Mouse (Mus musculus): ENCODE results near the gene Casq2. TPM values are rescaled to one million over a fixed set of nuclear protein-coding genes. Genes with fewer than 3 reads are reported as not detected.

Casq2 gene
- polyA plus RNA-seq, 1 experiment from 2014 or later: 5.2 TPM

DNA sequence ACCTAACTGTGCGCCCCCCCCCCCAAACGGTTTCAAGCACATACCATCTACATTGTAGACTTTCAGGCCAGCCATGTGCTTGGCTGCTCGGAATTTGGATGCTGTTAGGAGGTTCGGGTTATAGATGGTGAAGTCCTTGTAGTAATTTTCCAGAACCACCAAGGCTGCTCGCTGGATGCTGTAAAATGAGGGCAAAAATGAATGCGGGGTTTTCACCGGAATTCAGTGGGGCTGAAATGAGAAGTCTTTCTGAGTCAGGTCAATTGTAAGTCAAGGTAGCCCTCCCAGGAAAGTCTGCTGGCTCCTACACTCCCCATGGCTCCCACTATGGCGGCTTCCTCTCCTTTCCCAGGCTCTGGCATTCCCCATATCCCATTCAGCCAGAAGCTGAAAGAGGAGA is 80.6 kb downstream of the Casq2 start:
- ATAC-seq (ENCODE audit: insufficient number of reproducible peaks, insufficient read depth, low FRiP score, low TSS enrichment, low read depth): no peak
- H3K4me1 ChIP-seq: peaks cover 42% of the 10 kb centered on the region

DNA sequence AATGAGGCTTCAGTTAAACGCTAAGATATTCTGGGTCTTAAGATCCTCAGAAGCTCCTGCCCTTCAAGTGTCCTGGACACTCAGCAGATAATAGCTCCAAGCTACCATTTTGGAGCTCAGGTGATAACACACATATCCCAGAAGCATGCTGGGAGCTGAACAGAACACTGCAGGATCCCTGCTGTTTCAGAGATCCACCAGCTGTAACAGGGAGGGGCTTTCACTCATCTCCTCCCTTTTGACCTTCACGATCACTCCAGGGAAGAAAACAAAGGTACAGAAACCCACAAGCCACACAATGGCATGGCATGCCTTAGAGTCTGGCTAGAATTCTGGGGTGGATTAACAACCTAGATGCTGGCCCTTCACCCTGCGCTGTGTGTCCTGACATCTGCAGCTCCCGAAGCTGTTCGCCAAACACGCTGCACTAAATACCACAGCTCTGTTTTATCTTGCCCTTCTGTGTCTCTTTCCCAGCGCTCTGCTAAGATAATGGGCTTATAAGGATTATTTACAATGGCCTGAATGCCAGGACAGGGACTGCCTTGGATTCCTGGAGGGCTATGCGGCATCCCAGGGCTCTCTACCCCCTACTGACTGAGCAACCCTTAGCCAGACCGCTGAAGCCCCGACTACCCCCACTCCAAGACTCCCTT is 81.5 kb downstream of the Casq2 start:
- ATAC-seq (ENCODE audit: insufficient number of reproducible peaks, insufficient read depth, low FRiP score, low TSS enrichment, low read depth): no peak
- H3K27ac ChIP-seq: 0 out of 2 replicates have a peak overlapping the region, but pooled peaks have one; percentile 16
- H3K36me3 ChIP-seq: peaks cover 20% of the 10 kb centered on the region
- H3K4me3 ChIP-seq: no peak overlapping the region
- H3K9me3 ChIP-seq: no peaks in the 10 kb centered on the region
- WGBS: 14% methylated on average over 10 of the region's 10 CpGs
- H3K4me2 ChIP-seq: peak overlapping the region; percentile 9; the same call in 1 of the 2 replicates
- no peak overlapping the region for H3K9ac ChIP-seq
- H3K27me3 ChIP-seq: no peaks in the 10 kb centered on the region; the same call in 1 of the 2 replicates
- H3K4me1 ChIP-seq: peaks cover 42% of the 10 kb centered on the region

More for the DNA sequence above, 80.6 kb downstream of the Casq2 start:
- Histone ChIP-seq H3K27me3 (no peaks in the 10 kb centered on the region; the same call in 1 of the 2 replicates), H3K9me3 (no peaks in the 10 kb centered on the region), H3K4me2 (no peak overlapping the region), H3K36me3 (peaks cover 25% of the 10 kb centered on the region), H3K27ac (no peak overlapping the region; the same call in 1 of the 2 replicates), H3K4me3 (no peak overlapping the region), H3K9ac (no peak overlapping the region)
- whole genome bisulfite sequencing: 69% methylated on average over 8 of the region's 8 CpGs

DNA sequence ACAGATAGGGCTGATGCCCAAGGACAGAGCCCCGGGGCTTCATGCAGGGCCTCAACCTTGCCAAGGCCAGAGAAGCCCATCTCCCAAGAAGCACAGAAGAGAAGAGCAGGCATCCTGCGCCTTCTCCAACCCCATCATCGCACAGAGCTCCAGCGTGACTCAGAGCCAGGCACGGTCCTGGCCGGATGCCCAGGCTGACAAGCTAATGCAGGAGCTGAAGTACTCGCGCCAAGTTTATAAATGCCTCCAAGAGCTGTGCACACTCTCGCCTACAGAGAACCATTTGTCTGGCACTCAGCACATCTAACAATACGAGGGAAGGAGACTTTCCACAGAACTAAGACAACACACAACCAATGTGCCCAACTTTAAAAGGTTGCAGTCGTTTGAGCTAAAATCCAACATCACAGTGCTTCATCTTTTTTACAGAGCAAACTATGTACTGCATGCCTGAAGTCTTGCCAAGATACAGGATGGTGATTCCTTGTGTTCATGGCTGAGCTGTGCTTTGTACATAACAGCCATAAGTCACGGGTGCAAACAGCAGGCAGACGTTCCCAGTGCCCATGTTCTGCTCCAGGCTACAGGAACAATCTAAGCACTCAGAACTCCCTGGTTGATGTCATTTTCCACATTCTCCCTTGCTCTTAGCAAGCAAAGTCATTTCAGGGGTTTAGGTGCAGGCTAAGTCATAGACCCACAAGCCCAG is 83.1 kb downstream of the Casq2 start:
- Histone ChIP-seq H3K4me3 (no peak overlapping the region), H3K4me1 (peaks cover 42% of the 10 kb centered on the region), H3K27ac (peak overlapping the region; percentile 89), H3K4me2 (0 out of 2 replicates have a peak overlapping the region, but pooled peaks have one; percentile 14), H3K9ac (0 out of 2 replicates have a peak overlapping the region, but pooled peaks have one; percentile 11), H3K27me3 (no peaks in the 10 kb centered on the region; the same call in 1 of the 2 replicates), H3K9me3 (no peaks in the 10 kb centered on the region), H3K36me3 (peaks cover 13% of the 10 kb centered on the region)
- 32% methylated on average over 13 of the region's 13 CpGs for WGBS
- ATAC-seq (ENCODE audit: insufficient number of reproducible peaks, insufficient read depth, low FRiP score, low TSS enrichment, low read depth): peak; percentile 75

DNA sequence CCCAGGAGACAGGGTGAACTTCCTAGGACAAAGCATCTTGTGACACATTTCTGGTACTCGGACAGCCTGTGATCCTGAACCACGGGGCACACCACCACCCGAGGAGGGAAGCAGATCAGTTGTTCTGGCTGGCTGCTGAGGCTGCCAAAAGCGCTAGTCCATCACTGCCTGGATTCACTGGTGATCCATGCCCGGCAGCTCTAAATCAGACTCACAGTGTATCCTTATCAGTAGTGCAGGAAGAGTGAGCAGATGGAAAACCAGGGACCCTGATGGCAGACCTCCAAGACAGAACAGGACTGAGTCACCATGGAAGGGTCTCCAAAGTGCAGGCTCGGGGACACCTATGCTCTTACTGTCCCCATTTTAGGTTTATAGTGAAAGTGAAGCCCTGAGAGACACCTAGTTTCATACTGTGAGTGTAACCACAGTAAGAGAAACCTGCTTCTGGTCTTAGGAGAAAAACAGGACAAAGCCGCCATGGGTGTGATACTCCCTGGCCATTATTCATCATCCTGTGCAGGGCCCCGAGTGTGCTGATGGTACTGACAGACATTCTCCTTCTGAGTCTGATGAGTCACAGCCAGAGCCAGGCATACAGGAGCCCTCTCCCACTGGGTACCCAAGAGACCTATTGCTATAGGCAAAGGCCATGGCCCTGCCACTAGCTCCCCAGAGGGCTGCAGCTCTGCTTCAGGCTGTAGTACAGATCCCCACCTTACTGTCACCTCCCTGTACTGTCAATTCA is 88.1 kb downstream of the Casq2 start:
- no peak for ATAC-seq (ENCODE audit: insufficient number of reproducible peaks, insufficient read depth, low FRiP score, low TSS enrichment, low read depth)
- H3K36me3 ChIP-seq: peaks cover 16% of the 10 kb centered on the region
- H3K4me2 ChIP-seq: no peak overlapping the region
- 79% methylated on average over 8 of the region's 8 CpGs for WGBS
- H3K4me1 ChIP-seq: peaks cover 28% of the 10 kb centered on the region
- H3K27me3 ChIP-seq: no peaks in the 10 kb centered on the region
- H3K4me3 ChIP-seq: no peak overlapping the region
- H3K9ac ChIP-seq: no peak overlapping the region
- no peaks in the 10 kb centered on the region for H3K9me3 ChIP-seq
- H3K27ac ChIP-seq: no peak overlapping the region

DNA sequence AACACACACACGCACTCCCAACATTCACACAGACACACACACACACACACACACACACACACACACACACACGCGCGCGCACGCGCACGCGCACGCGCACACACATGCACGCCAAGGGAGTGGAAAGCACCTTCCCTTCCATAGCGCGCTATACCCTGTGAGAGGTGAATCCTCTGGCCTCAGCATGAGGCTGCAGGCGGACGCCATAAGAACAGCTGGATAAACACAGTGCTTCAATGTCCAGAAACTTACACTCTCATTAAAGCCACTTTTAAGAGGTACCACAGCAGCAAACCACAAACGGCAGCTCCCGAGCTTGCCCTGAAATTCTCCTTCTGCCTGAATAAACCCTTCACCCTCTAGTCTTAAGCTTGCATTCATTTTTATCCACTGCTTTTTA is 89.5 kb downstream of the Casq2 start:
- H3K4me1 ChIP-seq: peaks cover 17% of the 10 kb centered on the region
- H3K36me3 ChIP-seq: peaks cover 16% of the 10 kb centered on the region
- no peak for ATAC-seq (ENCODE audit: insufficient number of reproducible peaks, insufficient read depth, low FRiP score, low TSS enrichment, low read depth)
- H3K4me2 ChIP-seq: no peak overlapping the region
- H3K9ac ChIP-seq: no peak overlapping the region
- H3K27me3 ChIP-seq: no peaks in the 10 kb centered on the region
- no peaks in the 10 kb centered on the region for H3K9me3 ChIP-seq
- 84% methylated on average over 17 of the region's 18 CpGs for WGBS
- peak overlapping the region; percentile 67 for H3K27ac ChIP-seq
- no peak overlapping the region for H3K4me3 ChIP-seq

DNA sequence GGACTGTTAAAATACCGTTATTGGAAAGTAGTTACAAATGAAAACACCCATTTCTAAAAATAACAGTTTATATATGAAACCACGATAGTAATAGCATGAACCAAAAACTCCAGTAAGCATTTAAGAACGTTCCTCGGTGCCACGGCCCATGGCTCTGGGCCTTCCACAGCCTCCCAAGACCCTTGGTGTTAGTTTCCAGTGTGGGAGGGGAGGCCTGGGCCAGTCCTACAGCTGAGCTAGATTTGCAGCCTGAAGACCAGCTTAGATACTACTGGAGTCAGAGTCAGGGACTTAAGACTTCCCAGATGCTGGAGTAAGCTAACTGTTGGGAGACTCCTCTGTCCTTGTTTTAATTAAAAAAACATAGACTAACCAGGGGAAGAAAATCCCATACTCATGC is 89.9 kb downstream of the Casq2 start:
- H3K27me3 ChIP-seq: no peaks in the 10 kb centered on the region
- peaks cover 17% of the 10 kb centered on the region for H3K4me1 ChIP-seq
- 40% methylated on average over 5 of the region's 5 CpGs for WGBS
- no peaks in the 10 kb centered on the region for H3K9me3 ChIP-seq
- peak; percentile 69; the same call in 1 of the 2 replicates for ATAC-seq (ENCODE audit: insufficient number of reproducible peaks, insufficient read depth, low FRiP score, low TSS enrichment, low read depth)
- H3K9ac ChIP-seq: no peak overlapping the region
- peaks cover 16% of the 10 kb centered on the region for H3K36me3 ChIP-seq
- peak overlapping the region; percentile 67 for H3K27ac ChIP-seq
- no peak overlapping the region for H3K4me3 ChIP-seq
- H3K4me2 ChIP-seq: no peak overlapping the region

DNA sequence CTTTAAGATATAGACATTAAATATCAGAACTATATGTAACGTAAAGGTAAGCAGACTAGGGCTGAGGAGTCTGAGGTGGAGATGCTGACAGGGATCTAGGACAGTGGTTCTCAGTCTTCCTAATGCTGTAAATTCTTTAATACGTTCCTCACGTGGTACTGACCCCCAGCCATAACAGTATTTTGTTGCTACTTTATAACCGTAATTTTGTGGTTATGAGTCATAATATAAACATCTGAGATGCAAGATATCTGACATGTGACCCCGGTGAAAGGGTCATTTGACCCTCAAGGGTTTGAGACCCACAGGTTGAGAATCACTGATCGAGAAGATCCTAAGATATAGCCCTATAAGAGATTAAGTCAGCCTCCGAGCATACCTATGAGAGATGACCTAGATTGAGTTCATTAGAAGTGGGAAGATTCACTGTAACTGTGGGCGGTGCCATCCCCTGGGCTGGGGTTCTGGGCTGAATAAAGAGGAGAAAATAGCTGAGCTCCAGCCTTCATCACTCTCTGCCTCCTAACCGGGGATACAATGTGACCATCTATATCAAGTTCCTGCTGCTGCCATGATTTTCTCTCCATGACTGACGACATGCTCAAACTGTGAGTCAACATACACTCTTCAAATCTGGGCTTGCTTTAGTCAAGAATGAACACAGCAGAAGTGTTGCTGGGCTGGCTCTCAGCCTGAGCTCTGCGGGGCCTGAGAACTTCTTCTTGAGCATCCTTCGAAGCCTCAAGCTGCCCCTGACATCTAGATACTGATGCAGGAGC is 91.8 kb downstream of the Casq2 start:
- Histone ChIP-seq H3K4me1 (peaks cover 17% of the 10 kb centered on the region), H3K27ac (no peak overlapping the region), H3K27me3 (no peaks in the 10 kb centered on the region), H3K36me3 (peaks cover 22% of the 10 kb centered on the region), H3K9me3 (no peaks in the 10 kb centered on the region), H3K4me3 (no peak overlapping the region), H3K9ac (no peak overlapping the region), H3K4me2 (no peak overlapping the region)
- ATAC-seq (ENCODE audit: insufficient number of reproducible peaks, insufficient read depth, low FRiP score, low TSS enrichment, low read depth): no peak
- WGBS: 91% methylated on average over 12 of the region's 12 CpGs

DNA sequence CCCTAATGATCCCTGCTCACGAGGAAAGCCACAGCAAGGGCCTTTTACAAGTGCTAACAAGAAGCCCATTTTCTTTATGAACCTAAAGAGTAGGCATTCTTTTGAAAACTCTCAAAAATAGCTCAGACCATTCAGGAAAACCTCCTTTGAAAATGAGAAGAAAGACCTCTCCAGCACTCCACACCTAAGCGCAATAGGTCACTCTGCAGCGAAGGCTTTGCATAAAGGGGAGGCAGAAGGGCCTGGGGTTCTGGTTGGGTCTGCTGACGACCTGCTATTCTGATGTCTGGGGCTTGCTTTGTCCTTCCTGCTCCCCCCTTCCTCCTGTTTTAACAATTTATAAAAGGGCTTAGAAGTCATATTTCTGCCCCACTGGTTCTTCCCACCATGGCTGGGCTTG is 93.7 kb downstream of the Casq2 start:
- Histone ChIP-seq H3K4me3 (no peak overlapping the region), H3K27me3 (no peaks in the 10 kb centered on the region), H3K9me3 (no peaks in the 10 kb centered on the region), H3K4me2 (no peak overlapping the region), H3K9ac (no peak overlapping the region), H3K4me1 (peaks cover 24% of the 10 kb centered on the region), H3K27ac (no peak overlapping the region), H3K36me3 (peaks cover 30% of the 10 kb centered on the region)
- ATAC-seq (ENCODE audit: insufficient number of reproducible peaks, insufficient read depth, low FRiP score, low TSS enrichment, low read depth): no peak
- WGBS: 80% methylated on average over 4 of the region's 4 CpGs

DNA sequence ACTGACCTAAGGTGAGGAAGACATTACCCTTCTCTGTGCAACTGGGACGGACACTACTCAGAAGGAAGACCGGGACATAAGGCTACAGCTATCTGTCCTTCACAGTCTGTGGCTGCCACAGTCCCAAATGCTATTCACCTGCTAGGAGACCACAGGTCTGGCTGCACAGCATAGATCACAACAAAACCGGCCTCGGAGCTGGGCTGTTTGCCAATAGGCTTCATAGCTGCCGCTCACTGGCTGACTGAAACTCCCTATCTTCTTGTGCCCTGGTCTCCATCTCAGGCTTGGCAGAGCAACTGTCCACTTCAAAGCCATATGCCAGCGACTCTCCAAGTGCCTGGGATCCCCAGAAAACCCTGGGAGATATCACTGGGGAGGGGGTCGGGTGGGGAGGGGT is 94.5 kb downstream of the Casq2 start:
- H3K36me3 ChIP-seq: peaks cover 32% of the 10 kb centered on the region
- H3K4me2 ChIP-seq: no peak overlapping the region
- peaks cover 17% of the 10 kb centered on the region for H3K4me1 ChIP-seq
- H3K4me3 ChIP-seq: no peak overlapping the region
- H3K9me3 ChIP-seq: no peaks in the 10 kb centered on the region
- no peaks in the 10 kb centered on the region for H3K27me3 ChIP-seq
- H3K27ac ChIP-seq: no peak overlapping the region
- 79% methylated on average over 7 of the region's 7 CpGs for WGBS
- H3K9ac ChIP-seq: no peak overlapping the region
- no peak for ATAC-seq (ENCODE audit: insufficient number of reproducible peaks, insufficient read depth, low FRiP score, low TSS enrichment, low read depth)

DNA sequence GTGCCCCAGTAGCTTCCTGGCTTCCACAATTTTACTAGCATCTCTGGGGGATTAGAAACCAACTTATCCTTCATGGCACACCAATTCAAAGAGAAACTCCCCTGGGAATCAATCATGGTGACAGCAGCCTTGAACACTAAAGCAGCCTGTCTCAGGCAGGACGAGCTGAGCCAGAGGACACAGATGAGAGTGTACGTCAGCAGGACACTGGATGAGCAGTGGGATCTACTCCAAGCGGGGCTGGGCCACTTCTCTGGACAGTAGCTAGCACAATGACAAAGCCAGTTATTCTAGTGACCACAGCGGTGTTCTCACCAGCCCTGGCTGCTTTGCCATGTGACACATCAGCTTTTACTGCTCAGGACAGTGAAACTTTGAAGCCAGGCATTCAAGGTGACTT is 95.0 kb downstream of the Casq2 start:
- Histone ChIP-seq H3K9me3 (peaks cover 3% of the 10 kb centered on the region; the same call in 1 of the 2 replicates), H3K4me2 (no peak overlapping the region), H3K4me3 (no peak overlapping the region), H3K27me3 (no peaks in the 10 kb centered on the region), H3K4me1 (peaks cover 12% of the 10 kb centered on the region), H3K36me3 (peaks cover 36% of the 10 kb centered on the region), H3K27ac (no peak overlapping the region), H3K9ac (no peak overlapping the region)
- 88% methylated on average over 4 of the region's 4 CpGs for WGBS
- no peak for ATAC-seq (ENCODE audit: insufficient number of reproducible peaks, insufficient read depth, low FRiP score, low TSS enrichment, low read depth)

DNA sequence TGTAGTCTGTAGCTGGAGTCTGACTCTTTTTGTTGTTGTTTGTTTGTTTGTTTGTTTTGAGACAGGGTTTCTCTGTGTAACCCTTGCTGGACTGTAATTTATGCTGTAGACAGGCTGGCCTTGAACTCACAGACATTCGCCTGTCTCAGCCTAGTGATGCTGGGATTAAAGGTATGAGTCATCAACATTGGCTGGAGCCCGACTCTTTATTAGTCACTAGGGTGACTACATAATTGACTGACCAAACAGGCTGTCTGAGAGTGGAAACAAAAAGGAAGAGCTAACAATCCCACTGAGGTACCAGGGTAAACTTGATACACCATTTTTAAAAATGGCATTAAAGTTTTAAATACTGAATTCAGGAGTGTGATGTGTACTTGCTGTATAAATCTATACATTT is 96.4 kb downstream of the Casq2 start:
- no peak overlapping the region for H3K27ac ChIP-seq
- H3K27me3 ChIP-seq: no peaks in the 10 kb centered on the region
- peaks cover 3% of the 10 kb centered on the region; the same call in 1 of the 2 replicates for H3K9me3 ChIP-seq
- ATAC-seq (ENCODE audit: insufficient number of reproducible peaks, insufficient read depth, low FRiP score, low TSS enrichment, low read depth): no peak
- no peak overlapping the region for H3K4me2 ChIP-seq
- WGBS: 95% methylated on average over 2 of the region's 2 CpGs
- no peak overlapping the region for H3K9ac ChIP-seq
- peaks cover 21% of the 10 kb centered on the region for H3K4me1 ChIP-seq
- peaks cover 39% of the 10 kb centered on the region for H3K36me3 ChIP-seq
- no peak overlapping the region for H3K4me3 ChIP-seq

All from embryonic facial prominence, embryonic 13.5 days (tissue).